Mouse (Mus musculus) limb, embryonic 11.5 days (tissue): ENCODE results near the gene Gpr18. TPM values are rescaled to one million over a fixed set of nuclear protein-coding genes. Genes with fewer than 3 reads are reported as not detected.

Experiments
- ATAC-seq: fragments of 200-750 bp; cut with Nextera tagmentation; 2 replicates; pipeline ENCODE4 v1.8.0; 2017; ENCODE audit warnings: low read depth; ENCODE audit not compliant: insufficient number of reproducible peaks, low FRiP score, low TSS enrichment
- DNase-seq: peaks from one replicate; pipeline ENCODE4 v3.0.0-alpha.2; 2015; ENCODE audit warnings: low spot score
- H3K27ac ChIP-seq: fragments of 300-500 bp; sonication (generic); replicated peaks from 2 replicates; pipeline ENCODE4 v1.5.1; 2014; ENCODE audit warnings: low read depth, mild to moderate bottlenecking, low read length
- H3K27me3 ChIP-seq: fragments of 300-500 bp; sonication (generic); 2 replicates; pipeline ENCODE4 v1.6.1; 2014; ENCODE audit warnings: mild to moderate bottlenecking, low read length, mixed read lengths; ENCODE audit not compliant: control insufficient read depth, insufficient read depth
- H3K36me3 ChIP-seq: fragments of 300-500 bp; sonication (generic); 2 replicates; pipeline ENCODE4 v1.6.1; 2014; ENCODE audit warnings: mild to moderate bottlenecking, low read length, moderate library complexity, mixed read lengths; ENCODE audit not compliant: control insufficient read depth, insufficient read depth
- H3K4me1 ChIP-seq: fragments of 300-500 bp; sonication (generic); 2 replicates; pipeline ENCODE4 v1.6.1; 2014; ENCODE audit warnings: low read length, mixed read lengths; ENCODE audit not compliant: control insufficient read depth, insufficient read depth
- H3K4me2 ChIP-seq: fragments of 300-500 bp; sonication (generic); 2 replicates; pipeline ENCODE4 v1.6.1; 2014; ENCODE audit warnings: low read depth, mild to moderate bottlenecking, moderate library complexity; ENCODE audit not compliant: severe bottlenecking
- H3K4me3 ChIP-seq: fragments of 300-500 bp; sonication (generic); 2 replicates; pipeline ENCODE4 v1.5.1; 2014; ENCODE audit warnings: low read depth, low read length
- H3K9ac ChIP-seq: fragments of 300-500 bp; sonication (generic); 2 replicates; pipeline ENCODE4 v1.6.1; 2014; ENCODE audit warnings: mild to moderate bottlenecking, low read length
- H3K9me3 ChIP-seq: fragments of 300-500 bp; sonication (generic); 2 replicates; pipeline ENCODE4 v1.6.1; 2016; ENCODE audit warnings: low read length; ENCODE audit not compliant: control insufficient read depth
- WGBS: fragments of 180-500 bp; shearing (Covaris S2); extraction: QIAGEN DNeasy Blood & Tissue Kit; methylation state at CpG from one replicate; pipeline ENCODE4 v1.1.7; 2014; 5-methylcytosine and 5-hydroxymethylcytosine counted together
- polyA plus RNA-seq: library from polyadenylated mRNA; unstranded; fragments of >200 nt; fragmentation: Nextera tagmentation; extraction: Ambion mirVana; gene quantifications from 2 replicates; pipeline ENCODE4 v1.2.1, GENCODE M21; 2014

Gene Gpr18
- polyA plus RNA-seq, 1 experiment from 2014 or later: 0.09 TPM

DNA sequence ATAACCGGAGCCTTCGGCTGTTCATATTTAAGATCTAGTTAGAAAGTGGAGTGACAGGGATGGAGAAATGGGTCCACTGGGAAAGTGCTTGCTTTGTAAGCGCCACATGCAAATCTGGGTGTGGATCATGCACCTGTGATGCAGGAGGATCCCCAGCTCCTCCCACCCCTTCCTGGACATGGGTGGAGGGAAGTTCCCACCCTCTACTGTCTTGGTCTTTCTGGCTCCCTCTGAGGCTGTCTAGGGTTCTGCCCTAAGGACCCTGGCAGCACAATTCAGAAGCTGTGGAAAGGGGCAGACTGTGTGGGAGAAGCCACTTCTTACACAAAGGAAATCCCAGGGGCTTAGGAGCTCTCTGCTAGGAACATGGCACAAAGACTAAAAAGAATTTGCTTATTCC is 16.0 kb upstream of the Gpr18 start:
- Histone ChIP-seq H3K4me3 (no peak overlapping the region), H3K4me2 (no peak overlapping the region), H3K27ac (no peak overlapping the region), H3K36me3 (0 out of 2 replicates have a peak, but pooled peaks cover 3% of the 10 kb centered on the region), H3K4me1 (no peaks in the 10 kb centered on the region), H3K9ac (no peak overlapping the region), H3K27me3 (no peaks in the 10 kb centered on the region), H3K9me3 (no peaks in the 10 kb centered on the region)
- DNase-seq (no peak), ATAC-seq (no peak)
- 89% methylated on average over 3 of the region's 3 CpGs for WGBS

GRCm38 (mm10) chr14:121930731-121931383 is 15.3 kb upstream of the Gpr18 start:
- ATAC-seq (no peak), DNase-seq (no peak)
- H3K4me2 ChIP-seq: no peak overlapping the region
- no peaks in the 10 kb centered on the region for H3K9me3 ChIP-seq
- 0 out of 2 replicates have a peak, but pooled peaks cover 3% of the 10 kb centered on the region for H3K36me3 ChIP-seq
- no peak overlapping the region for H3K9ac ChIP-seq
- H3K4me3 ChIP-seq: no peak overlapping the region
- H3K27me3 ChIP-seq: no peaks in the 10 kb centered on the region
- 87% methylated on average over 7 of the region's 7 CpGs for WGBS
- H3K4me1 ChIP-seq: no peaks in the 10 kb centered on the region
- H3K27ac ChIP-seq: no peak overlapping the region

- 87% methylated on average over 12 of the region's 12 CpGs for WGBS
- H3K27me3 ChIP-seq: no peaks in the 10 kb centered on the region
- H3K4me1 ChIP-seq: no peaks in the 10 kb centered on the region
- H3K4me3 ChIP-seq: no peak overlapping the region
- DNase-seq (no peak), ATAC-seq (no peak)
- H3K4me2 ChIP-seq: no peak overlapping the region
- no peaks in the 10 kb centered on the region for H3K36me3 ChIP-seq
- H3K27ac ChIP-seq: no peak overlapping the region
- no peaks in the 10 kb centered on the region for H3K9me3 ChIP-seq
- H3K9ac ChIP-seq: no peak overlapping the region
These were observed 13.8 kb upstream of the Gpr18 start for GRCm38 (mm10) chr14:121929243-121929951.

GRCm38 (mm10) chr14:121928375-121929137 is 13.0 kb upstream of the Gpr18 start:
- DNase-seq: peak; percentile 65
- ATAC-seq: no peak
- H3K9me3 ChIP-seq: no peaks in the 10 kb centered on the region
- H3K36me3 ChIP-seq: no peaks in the 10 kb centered on the region
- no peaks in the 10 kb centered on the region for H3K4me1 ChIP-seq
- H3K4me2 ChIP-seq: no peak overlapping the region
- H3K27ac ChIP-seq: no peak overlapping the region
- no peak overlapping the region for H3K4me3 ChIP-seq
- no peaks in the 10 kb centered on the region for H3K27me3 ChIP-seq
- 71% methylated on average over 8 of the region's 8 CpGs for whole genome bisulfite sequencing
- no peak overlapping the region for H3K9ac ChIP-seq

DNA sequence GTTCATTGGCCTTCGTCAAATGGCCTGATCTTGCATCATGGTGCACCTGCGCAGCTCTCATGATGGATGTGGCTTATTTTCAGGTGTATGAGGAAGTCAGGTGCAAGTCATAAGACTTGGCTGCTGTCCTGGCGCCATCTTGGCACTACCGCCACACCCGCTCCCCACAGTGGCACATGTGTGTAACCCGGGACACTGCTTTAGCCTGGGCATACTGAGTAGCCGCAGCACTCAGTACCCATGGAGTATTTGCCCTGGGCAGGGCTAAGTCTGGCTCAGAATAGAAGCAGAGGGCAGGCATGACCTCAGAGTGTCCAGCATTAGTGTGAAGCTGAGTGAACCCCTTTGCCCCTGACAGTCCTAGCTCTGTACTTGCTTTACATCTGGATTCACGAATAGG is 11.9 kb upstream of the Gpr18 start:
- no peak overlapping the region for H3K4me2 ChIP-seq
- no peaks in the 10 kb centered on the region for H3K27me3 ChIP-seq
- H3K4me1 ChIP-seq: no peaks in the 10 kb centered on the region
- ATAC-seq (no peak), DNase-seq (no peak)
- 91% methylated on average over 8 of the region's 8 CpGs for WGBS
- no peaks in the 10 kb centered on the region for H3K9me3 ChIP-seq
- H3K36me3 ChIP-seq: no peaks in the 10 kb centered on the region
- H3K9ac ChIP-seq: no peak overlapping the region
- no peak overlapping the region for H3K27ac ChIP-seq
- no peak overlapping the region for H3K4me3 ChIP-seq

- Histone ChIP-seq H3K9me3 (no peaks in the 10 kb centered on the region), H3K9ac (no peak overlapping the region), H3K27ac (no peak overlapping the region), H3K4me2 (no peak overlapping the region), H3K4me3 (no peak overlapping the region), H3K36me3 (no peaks in the 10 kb centered on the region), H3K27me3 (no peaks in the 10 kb centered on the region), H3K4me1 (no peaks in the 10 kb centered on the region)
- ATAC-seq (no peak), DNase-seq (no peak)
- WGBS: 84% methylated on average over 6 of the region's 6 CpGs
These were observed 11.3 kb upstream of the Gpr18 start for GRCm38 (mm10) chr14:121926901-121927300.

- Histone ChIP-seq H3K4me1 (no peaks in the 10 kb centered on the region), H3K27me3 (no peaks in the 10 kb centered on the region), H3K9me3 (no peaks in the 10 kb centered on the region), H3K9ac (no peak overlapping the region), H3K4me3 (no peak overlapping the region), H3K4me2 (no peak overlapping the region), H3K27ac (no peak overlapping the region), H3K36me3 (no peaks in the 10 kb centered on the region)
- no peak for DNase-seq
- no peak for ATAC-seq
- 90% methylated on average over 6 of the region's 6 CpGs for WGBS
These were observed 9.3 kb upstream of the Gpr18 start for GRCm38 (mm10) chr14:121924876-121925275.

- Histone ChIP-seq H3K27ac (no peak overlapping the region), H3K4me3 (no peak overlapping the region), H3K4me2 (no peak overlapping the region), H3K9ac (no peak overlapping the region), H3K4me1 (no peaks in the 10 kb centered on the region), H3K27me3 (no peaks in the 10 kb centered on the region), H3K9me3 (no peaks in the 10 kb centered on the region), H3K36me3 (no peaks in the 10 kb centered on the region)
- ATAC-seq (no peak), DNase-seq (no peak)
- 90% methylated on average over 4 of the region's 4 CpGs for WGBS
These were observed 7.2 kb upstream of the Gpr18 start for GRCm38 (mm10) chr14:121922731-121923130.
